Mouse (Mus musculus) E14TG2a.4 (cell line): ENCODE measurements around the gene Pigl.

Experiments used
- H3K27me3 ChIP-seq: 2 replicates; pipeline ENCODE4 v1.6.1; 2014; ENCODE audit warnings: low read length, control low read depth; ENCODE audit not compliant: insufficient read depth
- H3K36me3 ChIP-seq: 2 replicates; pipeline ENCODE4 v1.6.1; 2014; ENCODE audit warnings: low read length, control low read depth; ENCODE audit not compliant: insufficient read depth
- H3K4me1 ChIP-seq: replicated peaks from 2 replicates; pipeline ENCODE4 v1.6.1; 2014; ENCODE audit warnings: low read depth, low read length, control low read depth
- H3K4me3 ChIP-seq: replicated peaks from 2 replicates; pipeline ENCODE4 v1.5.1; 2014; ENCODE audit warnings: mild to moderate bottlenecking, low read length
- H3K9me3 ChIP-seq: 2 replicates; pipeline ENCODE4 v1.6.1; 2014; ENCODE audit warnings: low read length, control low read depth
- CTCF ChIP-seq: conservative IDR thresholded peaks from 2 replicates; pipeline ENCODE4 v1.5.1; 2014; ENCODE audit warnings: low read length
- NANOG ChIP-seq: IDR thresholded peaks from 2 replicates; pipeline ENCODE4 v1.6.1; 2014; ENCODE audit warnings: borderline replicate concordance, low read length, mixed read lengths
- POU5F1 ChIP-seq: IDR thresholded peaks from 2 replicates; pipeline ENCODE4 v1.6.1; 2014; ENCODE audit warnings: low read length, borderline replicate concordance

Gene Pigl

GRCm38 (mm10) chr11:62553186-62553585, 94.9 kb downstream of the Pigl start:
- H3K4me1 ChIP-seq: peaks cover 32% of the 10 kb centered on the region
- H3K36me3 ChIP-seq: peaks cover 32% of the 10 kb centered on the region

GRCm38 (mm10) chr11:62553633-62554032, 95.4 kb downstream of the Pigl start:
- H3K4me1 ChIP-seq: peaks cover 31% of the 10 kb centered on the region
- peak overlapping the region; percentile 81 for H3K4me3 ChIP-seq
- no peaks in the 10 kb centered on the region for H3K27me3 ChIP-seq
- H3K9me3 ChIP-seq: no peaks in the 10 kb centered on the region
- no peak for TF ChIP-seq NANOG
- TF ChIP-seq CTCF: no peak
- peaks cover 32% of the 10 kb centered on the region for H3K36me3 ChIP-seq

More at GRCm38 (mm10) chr11:62553186-62553585, 94.9 kb downstream of the Pigl start:
- H3K4me3 ChIP-seq: peak overlapping the region; percentile 81
- TF ChIP-seq CTCF: no peak
- TF ChIP-seq NANOG: no peak
- no peak for TF ChIP-seq POU5F1
- H3K9me3 ChIP-seq: no peaks in the 10 kb centered on the region
- H3K27me3 ChIP-seq: no peaks in the 10 kb centered on the region

- Histone ChIP-seq H3K27me3 (peaks cover 4% of the 10 kb centered on the region; the same call in 1 of the 2 replicates), H3K9me3 (no peaks in the 10 kb centered on the region), H3K36me3 (peaks cover 32% of the 10 kb centered on the region), H3K4me1 (peaks cover 28% of the 10 kb centered on the region), H3K4me3 (peak overlapping the region; percentile 81)
- TF ChIP-seq CTCF (no peak), NANOG (no peak), POU5F1 (no peak)
Observed at GRCm38 (mm10) chr11:62554163-62554855, 96.0 kb downstream of the Pigl start.

- TF ChIP-seq POU5F1 (no peak), CTCF (no peak), NANOG (no peak)
- H3K9me3 ChIP-seq: no peaks in the 10 kb centered on the region
- peaks cover 22% of the 10 kb centered on the region for H3K4me1 ChIP-seq
- peak overlapping the region; percentile 81 for H3K4me3 ChIP-seq
- peaks cover 32% of the 10 kb centered on the region for H3K36me3 ChIP-seq
- peaks cover 11% of the 10 kb centered on the region for H3K27me3 ChIP-seq
Observed at GRCm38 (mm10) chr11:62554934-62555517, 96.8 kb downstream of the Pigl start.

GRCm38 (mm10) chr11:62555896-62556412, 97.7 kb downstream of the Pigl start:
- Histone ChIP-seq H3K4me3 (no peak overlapping the region), H3K4me1 (peaks cover 31% of the 10 kb centered on the region), H3K9me3 (no peaks in the 10 kb centered on the region), H3K36me3 (peaks cover 32% of the 10 kb centered on the region), H3K27me3 (peaks cover 20% of the 10 kb centered on the region)
- TF ChIP-seq POU5F1 (no peak), CTCF (no peak), NANOG (no peak)

- Histone ChIP-seq H3K9me3 (no peaks in the 10 kb centered on the region), H3K4me1 (peaks cover 32% of the 10 kb centered on the region), H3K27me3 (peaks cover 30% of the 10 kb centered on the region), H3K36me3 (peaks cover 32% of the 10 kb centered on the region), H3K4me3 (no peak overlapping the region)
- TF ChIP-seq POU5F1: no peak
- no peak for TF ChIP-seq CTCF
- no peak for TF ChIP-seq NANOG
Observed at GRCm38 (mm10) chr11:62557205-62557604, 98.9 kb downstream of the Pigl start.

- Histone ChIP-seq H3K36me3 (peaks cover 27% of the 10 kb centered on the region), H3K27me3 (peaks cover 34% of the 10 kb centered on the region), H3K4me1 (peaks cover 32% of the 10 kb centered on the region), H3K9me3 (no peaks in the 10 kb centered on the region), H3K4me3 (no peak overlapping the region)
- TF ChIP-seq CTCF (no peak), POU5F1 (no peak), NANOG (no peak)
Observed at GRCm38 (mm10) chr11:62558152-62558551, 99.9 kb downstream of the Pigl start.

GRCm38 (mm10) chr11:62558961-62559646, 100.8 kb downstream of the Pigl start:
- H3K9me3 ChIP-seq: no peaks in the 10 kb centered on the region
- no peak for TF ChIP-seq NANOG
- TF ChIP-seq CTCF: no peak
- H3K4me3 ChIP-seq: no peak overlapping the region

More at GRCm38 (mm10) chr11:62558961-62559646, 100.8 kb downstream of the Pigl start:
- peaks cover 17% of the 10 kb centered on the region for H3K36me3 ChIP-seq
- H3K27me3 ChIP-seq: peaks cover 34% of the 10 kb centered on the region
- peaks cover 24% of the 10 kb centered on the region for H3K4me1 ChIP-seq
